Mouse (Mus musculus) MEL (cell line): Measurements from ENCODE around the gene Herpud1. TPM values are rescaled to one million over a fixed set of nuclear protein-coding genes. Genes with fewer than 3 reads are reported as not detected.

Experiments
- polyA plus RNA-seq, 2 experiments: library from polyadenylated mRNA; stranded (reverse) in 1 of 2; unstranded in 1 of 2; fragments of >175 nt in 1 of 2; fragments of >200 nt in 1 of 2; gene quantifications; 2 replicates each; pipeline versions ENCODE4 v1.2.1 to v1.2.4; 2012; ENCODE audit warnings: low replicate concordance in 2 of 2, low read depth in 1 of 2; ENCODE audit not compliant: insufficient read length in 2 of 2, insufficient read depth in 1 of 2, missing spikeins in 1 of 2
- total RNA-seq: library from RNA; depleted of rRNA; stranded (reverse); fragments of 300-350 nt; gene quantifications from 2 replicates; pipeline ENCODE4 v1.2.3, GENCODE M21; 2012; rRNA removed

Gene Herpud1
- total and polyA plus RNA-seq, 3 experiments, result 66.1 to 66.9 TPM; not detected in 1

Other genes with a start within 250 kb of the Herpud1 start
- not detected in 2 replicates for gene Mt4, start 249.2 kb upstream of the Herpud1 start, total RNA-seq
- not detected for gene Mt4, start 249.2 kb upstream of the Herpud1 start, polyA plus RNA-seq
- gene Mt3, start 233.8 kb upstream of the Herpud1 start, total RNA-seq, result not detected in 2 replicates
- not detected for gene Mt3, start 233.8 kb upstream of the Herpud1 start, polyA plus RNA-seq
- 469 and 780 TPM in 2 replicates for gene Mt2, start 213.8 kb upstream of the Herpud1 start, total RNA-seq
- gene Mt2, start 213.8 kb upstream of the Herpud1 start, polyA plus RNA-seq, result 1,000 to 10,000 TPM in 1 of 2 experiments, not detected in 1; 2,013 TPM
- gene Mt1, start 207.4 kb upstream of the Herpud1 start, total RNA-seq, result 1,017 and 1,342 TPM in 2 replicates
- gene Mt1, start 207.4 kb upstream of the Herpud1 start, polyA plus RNA-seq, result 1,000 to 10,000 TPM; 1,189 to 2,940 TPM
- gene Nup93, start 171.9 kb upstream of the Herpud1 start, total RNA-seq, result 71.6 and 75.5 TPM in 2 replicates
- 100 to 1,000 TPM; 110 to 292 TPM for gene Nup93, start 171.9 kb upstream of the Herpud1 start, polyA plus RNA-seq
- gene Slc12a3, start 57.2 kb upstream of the Herpud1 start, total RNA-seq, result not detected in 2 replicates
- not detected for gene Slc12a3, start 57.2 kb upstream of the Herpud1 start, polyA plus RNA-seq
- 0.03 TPM in 1 of 2 replicates, not detected in the other for gene Nlrc5, start 47.9 kb downstream of the Herpud1 start, total RNA-seq
- gene Nlrc5, start 47.9 kb downstream of the Herpud1 start, polyA plus RNA-seq, result under 1 TPM in 1 of 2 experiments, not detected in 1; 0.03 TPM
- 15.7 and 19.1 TPM in 2 replicates for gene Cpne2, start 146.6 kb downstream of the Herpud1 start, total RNA-seq
- 10 to 100 TPM in 1 of 2 experiments, not detected in 1; 29.7 TPM for gene Cpne2, start 146.6 kb downstream of the Herpud1 start, polyA plus RNA-seq
- 32.2 and 34.1 TPM in 2 replicates for gene Rspry1, start 215.5 kb downstream of the Herpud1 start, total RNA-seq
- gene Rspry1, start 215.5 kb downstream of the Herpud1 start, polyA plus RNA-seq, result 10 to 100 TPM in 1 of 2 experiments, not detected in 1; 24.5 TPM
- gene Fam192a, start 215.6 kb downstream of the Herpud1 start, total RNA-seq, result 43.3 and 46.3 TPM in 2 replicates
- gene Fam192a, start 215.6 kb downstream of the Herpud1 start, polyA plus RNA-seq, result 10 to 100 TPM in 1 of 2 experiments, not detected in 1; 88.1 TPM